Mouse (Mus musculus) spleen, adult 18-20 months (tissue): Measurements from ENCODE around the gene Prlhr.

Source experiments
- DNase-seq, 2 experiments: peaks; one replicate each; pipeline ENCODE4 v3.0.0; 2022; ENCODE audit warnings: mixed read lengths in 2 of 2

Prlhr gene

GRCm38 (mm10) chr19:60417611-60418010 is 50.5 kb downstream of the Prlhr start:
- no peak for DNase-seq
